Mouse (Mus musculus) MEL (cell line): ENCODE results near the gene Hpse2. TPM values are rescaled to one million over a fixed set of nuclear protein-coding genes. Genes with fewer than 3 reads are reported as not detected.

Experiments
- DNase-seq: peaks from one replicate; pipeline ENCODE4 v3.0.0; 2011; ENCODE audit warnings: low read depth, low spot score
- H3K27ac ChIP-seq: 2 replicates; pipeline ENCODE4 v1.5.1; 2012; ENCODE audit warnings: low read depth, mild to moderate bottlenecking, control low read depth, low read length, moderate library complexity; ENCODE audit not compliant: control insufficient read depth
- H3K27me3 ChIP-seq, 2 experiments: fragments of 150-350 bp in 1 of 2; sonication (generic) in 1 of 2; 2 replicates each; pipeline ENCODE4 v1.6.1; 2012; ENCODE audit warnings: low read length in 2 of 2, mild to moderate bottlenecking in 2 of 2, improper control_type of control experiment in 1 of 2, moderate library complexity in 1 of 2; ENCODE audit not compliant: insufficient read depth in 2 of 2, control insufficient read depth in 1 of 2
- H3K36me3 ChIP-seq, 2 experiments: 2 replicates each; pipeline ENCODE4 v1.6.1; 2012 to 2014; ENCODE audit warnings: low read length in 2 of 2, improper control_type of control experiment in 1 of 2, inconsistent platforms in 1 of 2, mild to moderate bottlenecking in 1 of 2; ENCODE audit not compliant: insufficient read depth in 2 of 2, control insufficient read depth in 1 of 2
- H3K4me1 ChIP-seq, 2 experiments: fragments of 150-350 bp in 1 of 2; sonication (generic) in 1 of 2; 2 replicates each; pipeline ENCODE4 v1.6.1; 2012; ENCODE audit warnings: low read length in 2 of 2, improper control_type of control experiment in 1 of 2, mild to moderate bottlenecking in 1 of 2; ENCODE audit not compliant: insufficient read depth in 2 of 2, control insufficient read depth in 1 of 2
- H3K4me3 ChIP-seq, 2 experiments: fragments of 150-350 bp in 1 of 2; sonication (generic) in 1 of 2; 2 replicates each; pipeline ENCODE4 v1.5.1; 2012; ENCODE audit warnings: low read depth in 2 of 2, low read length in 2 of 2, mild to moderate bottlenecking in 2 of 2, moderate library complexity in 2 of 2, control low read depth in 1 of 2, improper control_type of control experiment in 1 of 2; ENCODE audit not compliant: control insufficient read depth in 1 of 2, insufficient read depth in 1 of 2
- H3K79me2 ChIP-seq: 2 replicates; pipeline ENCODE4 v1.6.1; 2012; ENCODE audit warnings: mild to moderate bottlenecking, low read length, moderate library complexity; ENCODE audit not compliant: control insufficient read depth, poor library complexity, insufficient read depth
- H3K9ac ChIP-seq: 2 replicates; pipeline ENCODE4 v1.6.1; 2012; ENCODE audit warnings: low read depth, mild to moderate bottlenecking, control low read depth, low read length, moderate library complexity; ENCODE audit not compliant: control insufficient read depth, poor library complexity, severe bottlenecking
- H3K9me3 ChIP-seq: fragments of 150-350 bp; sonication (generic); replicated peaks from 2 replicates; pipeline ENCODE4 v1.6.1; 2012; ENCODE audit warnings: mild to moderate bottlenecking, low read length, improper control_type of control experiment, moderate library complexity; ENCODE audit not compliant: insufficient read depth
- BHLHE40 ChIP-seq: IDR thresholded peaks from 2 replicates; pipeline ENCODE4 v1.6.1; 2012; ENCODE audit warnings: low read depth, mild to moderate bottlenecking, inconsistent platforms, low read length, improper control_type of control experiment, borderline replicate concordance
- CHD1 ChIP-seq: IDR thresholded peaks from 2 replicates; pipeline ENCODE4 v1.6.1; 2012; ENCODE audit warnings: low read depth, mild to moderate bottlenecking, inconsistent platforms, low read length, improper control_type of control experiment
- E2F4 ChIP-seq: IDR thresholded peaks from 2 replicates; pipeline ENCODE4 v1.6.1; 2011; ENCODE audit warnings: low read depth, low read length, improper control_type of control experiment, borderline replicate concordance
- ELF1 ChIP-seq: IDR thresholded peaks from 2 replicates; pipeline ENCODE4 v1.6.1; 2014; ENCODE audit warnings: low read depth, mild to moderate bottlenecking, inconsistent platforms, low read length, improper control_type of control experiment, moderate library complexity
- ETS1 ChIP-seq: IDR thresholded peaks from 2 replicates; pipeline ENCODE4 v1.6.1; 2012; ENCODE audit warnings: low read depth, mild to moderate bottlenecking, inconsistent platforms, low read length, improper control_type of control experiment, moderate library complexity
- HCFC1 ChIP-seq: IDR thresholded peaks from 2 replicates; pipeline ENCODE4 v1.6.1; 2012; ENCODE audit warnings: low read depth, mild to moderate bottlenecking, inconsistent platforms, low read length, improper control_type of control experiment, moderate library complexity
- JUND ChIP-seq: IDR thresholded peaks from 2 replicates; pipeline ENCODE4 v1.6.1; 2011; ENCODE audit warnings: low read depth, mild to moderate bottlenecking, improper control_type of control experiment, low read length
- KAT2A ChIP-seq: conservative IDR thresholded peaks from 2 replicates; pipeline ENCODE4 v1.6.1; 2012; ENCODE audit warnings: low read depth, low read length, improper control_type of control experiment, inconsistent platforms
- MEF2A ChIP-seq: IDR thresholded peaks from 2 replicates; pipeline ENCODE4 v1.6.1; 2014; ENCODE audit warnings: low read depth, mild to moderate bottlenecking, inconsistent platforms, low read length, improper control_type of control experiment; ENCODE audit not compliant: poor library complexity, insufficient replicate concordance, severe bottlenecking; ENCODE audit errors: extremely low read depth
- NELFE ChIP-seq: IDR thresholded peaks from 2 replicates; pipeline ENCODE4 v1.6.1; 2011; ENCODE audit warnings: low read depth, low read length, improper control_type of control experiment
- POLR2AphosphoS2 ChIP-seq: IDR thresholded peaks from 2 replicates; pipeline ENCODE4 v1.6.1; 2011; ENCODE audit warnings: low read length, improper control_type of control experiment
- RCOR1 ChIP-seq: IDR thresholded peaks from 2 replicates; pipeline ENCODE4 v1.6.1; 2012; ENCODE audit warnings: low read depth, mild to moderate bottlenecking, inconsistent platforms, low read length, improper control_type of control experiment
- TCF12 ChIP-seq: IDR thresholded peaks from 2 replicates; pipeline ENCODE4 v1.6.1; 2014; ENCODE audit warnings: low read depth, mild to moderate bottlenecking, inconsistent platforms, low read length, improper control_type of control experiment, moderate library complexity
- USF1 ChIP-seq: IDR thresholded peaks from 2 replicates; pipeline ENCODE4 v1.6.1; 2014; ENCODE audit warnings: low read depth, mild to moderate bottlenecking, inconsistent platforms, low read length, improper control_type of control experiment, moderate library complexity
- USF2 ChIP-seq, 2 experiments: IDR thresholded peaks; 2 replicates each; pipeline ENCODE4 v1.6.1; 2011 to 2012; ENCODE audit warnings: improper control_type of control experiment in 2 of 2, low read length in 2 of 2, borderline replicate concordance in 1 of 2, inconsistent platforms in 1 of 2, low read depth in 1 of 2, mild to moderate bottlenecking in 1 of 2; ENCODE audit not compliant: insufficient read depth in 1 of 2
- polyA plus RNA-seq, 2 experiments: library from polyadenylated mRNA; stranded (reverse) in 1 of 2; unstranded in 1 of 2; fragments of >175 nt in 1 of 2; fragments of >200 nt in 1 of 2; gene quantifications; 2 replicates each; pipeline versions ENCODE4 v1.2.1 to v1.2.4; 2012; ENCODE audit warnings: low replicate concordance in 2 of 2, low read depth in 1 of 2; ENCODE audit not compliant: insufficient read length in 2 of 2, insufficient read depth in 1 of 2, missing spikeins in 1 of 2
- total RNA-seq: library from RNA; depleted of rRNA; stranded (reverse); fragments of 300-350 nt; gene quantifications from 2 replicates; pipeline ENCODE4 v1.2.3, GENCODE M21; 2012

The Hpse2 gene
- total and polyA plus RNA-seq, 3 experiments: not detected

- Histone ChIP-seq H3K27ac (no peak overlapping the region), H3K79me2 (no peaks in the 10 kb centered on the region), H3K4me3 (no peak overlapping the region), H3K27me3 (peaks cover 0 to 2% of the 10 kb centered on the region in 2 experiments; a peak in 2 of 4 replicates), H3K4me1 (no peaks in the 10 kb centered on the region), H3K9me3 (no peaks in the 10 kb centered on the region), H3K36me3 (no peaks in the 10 kb centered on the region), H3K9ac (no peak overlapping the region)
- TF ChIP-seq MEF2A (no peak), POLR2AphosphoS2 (no peak), JUND (no peak), E2F4 (no peak), HCFC1 (no peak), CHD1 (no peak), KAT2A (no peak)
- DNase-seq: no peak
These were observed 510.5 kb downstream of the Hpse2 start for GRCm38 (mm10) chr19:42877653-42878052.

GRCm38 (mm10) chr19:42876563-42876962 is 511.6 kb downstream of the Hpse2 start:
- no peaks in the 10 kb centered on the region for H3K9me3 ChIP-seq
- H3K4me1 ChIP-seq: no peaks in the 10 kb centered on the region
- H3K27ac ChIP-seq: no peak overlapping the region
- H3K27me3 ChIP-seq: peaks cover 0 to 2% of the 10 kb centered on the region in 2 experiments; a peak in 1 of 4 replicates
- no peak for DNase-seq
- no peaks in the 10 kb centered on the region for H3K79me2 ChIP-seq
- no peak for TF ChIP-seq RCOR1
- TF ChIP-seq NELFE: no peak
- TF ChIP-seq ETS1: no peak
- no peaks in the 10 kb centered on the region for H3K36me3 ChIP-seq
- no peak overlapping the region for H3K9ac ChIP-seq
- no peak overlapping the region for H3K4me3 ChIP-seq

- Histone ChIP-seq H3K9ac (no peak overlapping the region), H3K4me1 (no peaks in the 10 kb centered on the region), H3K27me3 (peaks cover 0 to 3% of the 10 kb centered on the region in 2 experiments; a peak in 1 of 4 replicates), H3K4me3 (no peak overlapping the region), H3K79me2 (no peaks in the 10 kb centered on the region), H3K27ac (no peak overlapping the region), H3K9me3 (no peaks in the 10 kb centered on the region), H3K36me3 (no peaks in the 10 kb centered on the region)
- TF ChIP-seq POLR2AphosphoS2 (no peak), USF1 (no peak), USF2 (IDR thresholded peaks at IDR 0.05; ENCODE audit: borderline replicate concordance in 1 of 2, insufficient read depth in 1 of 2, low read depth in 1 of 2, low read length in 2 of 2) (no peak), ELF1 (no peak), BHLHE40 (no peak), TCF12 (no peak)
- no peak for DNase-seq
These were observed 518.3 kb downstream of the Hpse2 start for GRCm38 (mm10) chr19:42869663-42870530.
